In the genomic region with DNA sequence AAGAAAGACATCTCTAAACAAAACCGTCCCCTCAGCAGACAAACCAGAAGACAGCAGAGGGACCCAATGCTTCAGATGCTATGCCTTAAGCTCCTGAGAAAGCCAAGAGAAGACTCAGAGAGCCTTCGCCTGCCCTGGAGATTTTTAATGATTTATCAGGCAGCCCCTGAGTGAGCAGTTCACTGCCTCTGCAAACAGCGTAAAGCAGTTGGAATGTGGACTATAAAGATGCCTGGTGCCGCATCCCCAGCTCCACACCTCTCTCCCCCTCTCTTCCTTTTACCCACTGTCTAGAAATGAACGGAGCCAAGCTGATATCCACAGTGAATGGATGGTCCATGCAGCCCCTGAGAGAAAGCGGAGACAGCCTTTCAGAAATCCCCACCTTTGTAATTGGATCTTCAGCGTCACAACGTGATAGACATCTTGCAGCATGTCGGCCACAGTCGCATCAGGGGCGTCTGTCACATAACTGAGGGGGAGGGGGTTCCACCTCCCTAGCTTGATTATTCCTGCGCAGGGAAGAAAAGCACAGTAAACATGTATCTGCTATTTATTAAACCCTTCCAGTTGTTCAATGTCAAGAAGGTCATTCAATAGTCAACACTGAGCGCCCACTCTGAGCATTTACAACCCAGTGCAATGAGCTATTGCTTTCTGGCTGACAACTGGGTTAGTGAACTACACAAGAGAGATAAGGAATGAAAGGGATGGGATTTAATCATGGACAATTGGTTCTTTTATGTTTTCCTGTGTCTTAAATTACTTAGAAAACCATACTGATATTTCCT, we compare ENCODE assay signal across 11 mouse cellular contexts.
DNase-seq lines count a peak whose midpoint lies in the region; ATAC-seq and TF ChIP-seq lines count a peak whose summit lies in the region.
"Had no signal": no experiment of that assay in that cellular context is flagged by ENCODE, and none has a peak within 500 bp of the region (broad histone marks: within the 10 kb centered on the region; RNA-seq: fewer than 3 reads in every experiment).

No protein-coding gene starts in this region.

- whole genome bisulfite sequencing in heart, embryonic 14.5 days, result 50% methylated on average over 13 of the region's 13 CpGs
- WGBS in heart, adult 2 months, result 67% methylated on average over 13 of the region's 13 CpGs
- 55% methylated on average over 13 of the region's 13 CpGs for WGBS in forebrain, embryonic 15.5 days
- WGBS in kidney, embryonic 14.5 days, result 26% methylated on average over 13 of the region's 13 CpGs
- WGBS in neural tube, embryonic 11.5 days, result 37% methylated on average over 13 of the region's 13 CpGs

- H3K9ac ChIP-seq in heart, embryonic 14.5 days (ENCODE audit: low read length), result no peak overlapping the region
- no peak overlapping the region for H3K9ac ChIP-seq in heart, adult 2 months (ENCODE audit: low read depth, low read length)
- no peak overlapping the region for H3K9ac ChIP-seq in forebrain, embryonic 15.5 days (replicated peaks)
- no peak overlapping the region for H3K9ac ChIP-seq in kidney, embryonic 14.5 days (ENCODE audit: low read depth, low read length)
- no peak overlapping the region for H3K9ac ChIP-seq in neural tube, embryonic 11.5 days (ENCODE audit: low read length)

- H3K27me3 ChIP-seq in heart, embryonic 14.5 days (ENCODE audit: control insufficient read depth, insufficient read depth, low read length), result no peaks in the 10 kb centered on the region
- H3K27me3 ChIP-seq in heart, adult 2 months (ENCODE audit: control insufficient read depth, insufficient read depth, low read length), result no peaks in the 10 kb centered on the region
- no peaks in the 10 kb centered on the region for H3K27me3 ChIP-seq in forebrain, embryonic 15.5 days
- H3K27me3 ChIP-seq in kidney, embryonic 14.5 days (ENCODE audit: control insufficient read depth, insufficient read depth, low read length), result no peaks in the 10 kb centered on the region
- H3K27me3 ChIP-seq in neural tube, embryonic 11.5 days (ENCODE audit: control insufficient read depth, insufficient read depth, low read length), result no peaks in the 10 kb centered on the region

- no peak for TF ChIP-seq EP300 in heart, adult 2 months (IDR thresholded peaks at IDR 0.05; ENCODE audit: insufficient read depth, low read depth, low read length)

- TF ChIP-seq POLR2A in heart, adult 2 months (IDR thresholded peaks at IDR 0.05; ENCODE audit: insufficient read depth, low read depth, low read length), result no peak

- no peak overlapping the region for H3K4me3 ChIP-seq in heart, embryonic 14.5 days (ENCODE audit: control insufficient read depth in 1 of 2, insufficient read depth in 1 of 2, low read depth in 1 of 2, low read length in 2 of 2)
- no peak overlapping the region for H3K4me3 ChIP-seq in heart, adult 2 months
- H3K4me3 ChIP-seq in forebrain, embryonic 15.5 days, result no peak overlapping the region
- no peak overlapping the region for H3K4me3 ChIP-seq in kidney, embryonic 14.5 days (ENCODE audit: low read length)
- no peak overlapping the region for H3K4me3 ChIP-seq in neural tube, embryonic 11.5 days (ENCODE audit: low read depth, low read length)

- ATAC-seq in heart, embryonic 14.5 days (ENCODE audit: insufficient number of reproducible peaks, insufficient read depth, low FRiP score, low read depth), result no peak
- ATAC-seq in forebrain, embryonic 15.5 days (replicated peaks), result peak; percentile 29
- ATAC-seq in kidney, embryonic 14.5 days (ENCODE audit: low FRiP score, low TSS enrichment), result peak; percentile 85; the same call in 1 of the 2 replicates
- ATAC-seq in neural tube, embryonic 11.5 days (ENCODE audit: insufficient read depth, low FRiP score, low TSS enrichment), result no peak
- ATAC-seq in activated CD4-positive, CD25-positive, alpha-beta regulatory T cell, adult 4 months, result no peak

- H3K36me3 ChIP-seq in heart, embryonic 14.5 days (ENCODE audit: control insufficient read depth, insufficient read depth, low read length), result no peaks in the 10 kb centered on the region
- no peaks in the 10 kb centered on the region for H3K36me3 ChIP-seq in heart, adult 2 months (ENCODE audit: control insufficient read depth, insufficient read depth, low read length)
- no peaks in the 10 kb centered on the region for H3K36me3 ChIP-seq in forebrain, embryonic 15.5 days
- H3K36me3 ChIP-seq in kidney, embryonic 14.5 days (ENCODE audit: control insufficient read depth, insufficient read depth, low read length), result no peaks in the 10 kb centered on the region
- no peaks in the 10 kb centered on the region for H3K36me3 ChIP-seq in neural tube, embryonic 11.5 days (ENCODE audit: control insufficient read depth, insufficient read depth, low read length)

- H3K4me1 ChIP-seq in heart, embryonic 14.5 days (ENCODE audit: control insufficient read depth in 2 of 2, insufficient read depth in 2 of 2, low read length in 2 of 2), result no peaks in the 10 kb centered on the region
- no peaks in the 10 kb centered on the region for H3K4me1 ChIP-seq in heart, adult 2 months (ENCODE audit: control insufficient read depth, insufficient read depth, low read length)
- peaks cover 28% of the 10 kb centered on the region for H3K4me1 ChIP-seq in forebrain, embryonic 15.5 days
- 0 out of 2 replicates have a peak, but pooled peaks cover 2% of the 10 kb centered on the region for H3K4me1 ChIP-seq in kidney, embryonic 14.5 days (ENCODE audit: control insufficient read depth, insufficient read depth, low read length)
- 0 out of 2 replicates have a peak, but pooled peaks cover 4% of the 10 kb centered on the region for H3K4me1 ChIP-seq in neural tube, embryonic 11.5 days (ENCODE audit: control insufficient read depth, insufficient read depth, low read length)

- intact Hi-C loops in heart, adult 2 months (cut with DNase I), result no loop called here
- intact Hi-C loops in left cerebral cortex, postnatal 25 days (cut with DNase I), result loop anchor here (10.0 kb wide), 1 partner anchor 944 kb away; no protein-coding TSS in a partner anchor

- no peak for DNase-seq in heart, adult 2 months
- no peak for DNase-seq in neural tube, embryonic 11.5 days (ENCODE audit: low spot score)
- no peak for DNase-seq in thymus, postnatal 14 days
- DNase-seq in left cerebral cortex, postnatal 25 days (ENCODE audit: low spot score in 2 of 2), result no peak
- DNase-seq: cerebellum, adult 9-10 months; heart, postnatal 10 days; right cerebral cortex, postnatal 25 days had no signal

- no peak for TF ChIP-seq CTCF in heart, adult 2 months (IDR thresholded peaks at IDR 0.05)

- H3K9me3 ChIP-seq in heart, embryonic 14.5 days (ENCODE audit: control insufficient read depth, low read length), result no peaks in the 10 kb centered on the region
- no peaks in the 10 kb centered on the region for H3K9me3 ChIP-seq in forebrain, embryonic 15.5 days
- H3K9me3 ChIP-seq in kidney, embryonic 14.5 days (ENCODE audit: control insufficient read depth, low read length), result no peaks in the 10 kb centered on the region
- H3K9me3 ChIP-seq in neural tube, embryonic 11.5 days (ENCODE audit: control insufficient read depth, low read length), result no peaks in the 10 kb centered on the region

- H3K79me2 ChIP-seq in heart, adult 2 months (replicated peaks; ENCODE audit: control insufficient read depth, insufficient read depth, low read length), result no peaks in the 10 kb centered on the region

- H3K27ac ChIP-seq in heart, embryonic 14.5 days (replicated peaks in 1 of 2; ENCODE audit: control insufficient read depth in 1 of 2, insufficient read depth in 1 of 2, low read depth in 2 of 2, low read length in 2 of 2), result no peak overlapping the region
- H3K27ac ChIP-seq in heart, adult 2 months, result no peak overlapping the region
- H3K27ac ChIP-seq in forebrain, embryonic 15.5 days (replicated peaks), result peak overlapping the region; percentile 47
- H3K27ac ChIP-seq in kidney, embryonic 14.5 days (ENCODE audit: low read depth, low read length), result no peak overlapping the region
- no peak overlapping the region for H3K27ac ChIP-seq in neural tube, embryonic 11.5 days (ENCODE audit: low read depth, low read length)

- H3K4me2 ChIP-seq in heart, embryonic 14.5 days (ENCODE audit: low read length), result 0 out of 2 replicates have a peak overlapping the region, but pooled peaks have one; percentile 13
- H3K4me2 ChIP-seq in forebrain, embryonic 15.5 days (replicated peaks), result 0 out of 2 replicates have a peak overlapping the region, but pooled peaks have one; percentile 11
- H3K4me2 ChIP-seq in kidney, embryonic 14.5 days (replicated peaks; ENCODE audit: low read depth, low read length), result 0 out of 2 replicates have a peak overlapping the region, but pooled peaks have one; percentile 8
- peak overlapping the region; percentile 17 for H3K4me2 ChIP-seq in neural tube, embryonic 11.5 days (ENCODE audit: low read depth)

Comparison
In these comparisons a context has a peak if more than half of its experiments do, and no peak if none do; other contexts are left out.
1. ATAC-seq: peak in forebrain, embryonic 15.5 days (single experiment) and kidney, embryonic 14.5 days (single experiment); none in heart, embryonic 14.5 days (single experiment), neural tube, embryonic 11.5 days (single experiment) and activated CD4-positive, CD25-positive, alpha-beta regulatory T cell, adult 4 months (single experiment).
2. Peak in every context shown above with its lines, with median percentiles within 50 percentile points of each other: H3K4me2 ChIP-seq.